Mouse (Mus musculus) thymus, adult 18-20 months (tissue): ENCODE results near the gene Fam163a.

ENCODE experiments used
- DNase-seq, 2 experiments: peaks; one replicate each; pipeline ENCODE4 v3.0.0; 2022; ENCODE audit warnings: mixed read lengths in 2 of 2

Gene Fam163a

GRCm38 (mm10) chr1:156201069-156201468, 3.8 kb downstream of the Fam163a start:
- DNase-seq: no peak

- DNase-seq: no peak
Observed at GRCm38 (mm10) chr1:156197588-156197987, 7.2 kb downstream of the Fam163a start.

- no peak for DNase-seq
Observed at GRCm38 (mm10) chr1:156193292-156193691, 11.5 kb downstream of the Fam163a start.

- DNase-seq: no peak
Observed at GRCm38 (mm10) chr1:156192853-156193252, 12.0 kb downstream of the Fam163a start.

- DNase-seq: no peak
Observed at GRCm38 (mm10) chr1:156186646-156187045, 18.2 kb downstream of the Fam163a start.

GRCm38 (mm10) chr1:156184158-156184571, 20.7 kb downstream of the Fam163a start:
- DNase-seq: no peak

GRCm38 (mm10) chr1:156183176-156183958, 21.5 kb downstream of the Fam163a start:
- DNase-seq: no peak

- no peak for DNase-seq
Observed at GRCm38 (mm10) chr1:156179875-156180274, 25.0 kb downstream of the Fam163a start.

GRCm38 (mm10) chr1:156168737-156169136, 36.1 kb downstream of the Fam163a start:
- no peak for DNase-seq

GRCm38 (mm10) chr1:156116770-156117169, 88.1 kb downstream of the Fam163a start:
- no peak for DNase-seq

GRCm38 (mm10) chr1:156113884-156114499, 90.8 kb downstream of the Fam163a start:
- no peak for DNase-seq

- DNase-seq: no peak
Observed at GRCm38 (mm10) chr1:156112142-156112541, 92.7 kb downstream of the Fam163a start.

- no peak for DNase-seq
Observed at GRCm38 (mm10) chr1:156111728-156112127, 93.1 kb downstream of the Fam163a start.

- no peak for DNase-seq
Observed at GRCm38 (mm10) chr1:156111090-156111489, 93.7 kb downstream of the Fam163a start.

GRCm38 (mm10) chr1:156108400-156108799, 96.4 kb downstream of the Fam163a start:
- DNase-seq: no peak

GRCm38 (mm10) chr1:156107424-156107823, 97.4 kb downstream of the Fam163a start:
- DNase-seq: no peak

- no peak for DNase-seq
Observed at GRCm38 (mm10) chr1:156105381-156105780, 99.4 kb downstream of the Fam163a start.

GRCm38 (mm10) chr1:156103763-156104162, 101.1 kb downstream of the Fam163a start:
- DNase-seq: no peak

- DNase-seq: no peak
Observed at GRCm38 (mm10) chr1:156091811-156092210, 113.0 kb downstream of the Fam163a start.

GRCm38 (mm10) chr1:156090042-156090441, 114.8 kb downstream of the Fam163a start:
- DNase-seq: no peak

GRCm38 (mm10) chr1:156089561-156089960, 115.3 kb downstream of the Fam163a start:
- DNase-seq: no peak

GRCm38 (mm10) chr1:156087586-156087985, 117.2 kb downstream of the Fam163a start:
- DNase-seq: no peak

- DNase-seq: no peak
Observed at GRCm38 (mm10) chr1:156085770-156086169, 119.1 kb downstream of the Fam163a start.

GRCm38 (mm10) chr1:156084603-156085002, 120.2 kb downstream of the Fam163a start:
- DNase-seq: no peak
